Mouse (Mus musculus): ENCODE measurements around the gene Cbx8. TPM values are rescaled to one million over a fixed set of nuclear protein-coding genes. Genes with fewer than 3 reads are reported as not detected.

Gene Cbx8
- total RNA-seq, 2 experiments from 2014 or later = 4.4 to 7.6 TPM

DNA sequence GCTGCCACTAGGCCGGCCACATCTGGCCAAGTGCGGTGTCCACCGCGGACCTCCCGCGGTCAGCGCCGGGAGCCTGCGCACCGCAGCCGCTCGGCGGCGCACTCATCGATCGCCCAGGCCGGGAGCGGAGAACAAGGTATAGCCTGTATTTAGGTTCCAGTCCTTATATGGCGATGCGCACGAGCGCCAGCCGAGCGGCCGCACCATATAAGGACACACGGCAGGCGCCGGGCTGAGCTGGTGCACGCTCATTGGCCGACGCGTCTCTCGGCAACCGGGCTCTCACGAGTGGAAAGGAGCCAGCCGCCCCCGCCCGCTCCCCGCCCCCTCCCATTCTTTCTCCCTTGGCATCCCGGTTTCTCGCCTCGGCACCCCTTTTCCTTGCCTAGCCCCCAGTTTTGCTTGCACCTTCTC lies 12.5 kb upstream of the Cbx8 start:
- intact Hi-C loops (cut with DNase I) = loop anchor here (5.0 kb wide), 1 partner anchor 139 kb away; no protein-coding TSS in a partner anchor
- peak; percentile 65 for DNase-seq (ENCODE audit: low spot score)

DNA sequence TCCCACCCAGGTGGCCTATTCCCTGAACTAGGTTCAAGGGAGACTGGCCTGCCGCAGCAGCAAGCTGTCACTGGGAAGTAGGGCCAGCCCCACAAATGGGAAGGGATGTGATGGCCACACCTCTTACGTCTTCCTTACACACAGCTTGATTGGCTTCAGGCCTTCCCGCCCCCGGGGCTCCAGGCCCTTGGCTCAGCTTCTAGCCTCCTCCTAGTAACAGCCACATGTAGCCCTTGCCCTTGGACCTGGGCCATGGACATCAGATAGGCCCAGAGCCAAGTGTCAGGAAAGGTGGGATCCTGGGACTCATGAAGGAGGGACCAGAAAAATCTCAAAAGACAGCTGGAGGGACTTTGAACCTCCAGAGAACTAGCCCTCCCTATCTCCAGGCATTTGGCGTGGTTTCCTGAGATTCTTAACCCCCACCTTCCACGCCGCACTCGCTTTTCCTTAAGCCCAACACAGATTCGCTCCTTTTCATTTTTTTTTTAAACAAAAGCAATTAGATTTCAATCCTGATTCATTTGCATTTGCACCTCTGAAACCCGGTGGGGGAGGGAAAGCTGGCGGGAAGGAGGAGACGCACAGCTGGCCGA lies 12.0 kb upstream of the Cbx8 start:
- intact Hi-C loops (cut with DNase I) = loop anchor here (5.0 kb wide), 1 partner anchor 140 kb away; no protein-coding TSS in a partner anchor
- no peak for DNase-seq (ENCODE audit: low spot score)

DNA sequence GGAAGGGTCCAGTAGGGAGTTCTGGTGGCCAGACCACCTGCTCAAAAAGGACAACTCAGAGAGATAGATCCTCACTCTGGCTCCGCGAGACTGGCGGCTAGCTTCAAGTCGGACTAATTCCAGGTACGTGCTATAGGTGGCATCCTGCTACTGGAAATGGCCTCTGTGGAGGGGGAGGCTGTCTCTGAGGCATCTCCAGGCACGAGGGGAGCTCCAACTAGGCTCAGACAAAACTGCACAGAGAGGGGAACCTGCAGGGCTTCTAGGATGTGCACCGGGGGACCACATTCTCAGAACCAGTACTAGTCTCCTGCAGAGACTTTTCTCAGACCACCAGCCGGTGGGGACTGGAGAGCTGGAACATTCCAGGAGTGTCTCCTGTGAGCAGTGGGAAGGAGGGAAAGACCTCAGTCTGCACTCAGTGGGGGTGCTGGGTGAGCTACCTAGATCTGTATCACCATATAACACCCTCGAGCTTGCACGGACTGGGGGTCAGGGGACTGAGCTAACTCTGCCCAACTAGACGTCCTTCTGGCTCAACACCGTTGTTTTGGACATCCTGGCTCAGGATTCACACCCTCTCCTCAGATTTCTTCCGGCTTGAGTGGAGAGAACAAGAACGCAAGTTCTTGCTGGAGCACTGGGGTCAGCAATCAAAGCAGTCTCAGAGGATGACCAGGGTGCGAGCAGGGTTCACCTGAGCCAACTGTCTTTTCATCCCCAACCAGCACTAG lies 11.3 kb upstream of the Cbx8 start:
- intact Hi-C loops (cut with DNase I) = loop anchor here (5.0 kb wide), 1 partner anchor 140 kb away; no protein-coding TSS in a partner anchor
- DNase-seq (ENCODE audit: low spot score) = no peak

DNA sequence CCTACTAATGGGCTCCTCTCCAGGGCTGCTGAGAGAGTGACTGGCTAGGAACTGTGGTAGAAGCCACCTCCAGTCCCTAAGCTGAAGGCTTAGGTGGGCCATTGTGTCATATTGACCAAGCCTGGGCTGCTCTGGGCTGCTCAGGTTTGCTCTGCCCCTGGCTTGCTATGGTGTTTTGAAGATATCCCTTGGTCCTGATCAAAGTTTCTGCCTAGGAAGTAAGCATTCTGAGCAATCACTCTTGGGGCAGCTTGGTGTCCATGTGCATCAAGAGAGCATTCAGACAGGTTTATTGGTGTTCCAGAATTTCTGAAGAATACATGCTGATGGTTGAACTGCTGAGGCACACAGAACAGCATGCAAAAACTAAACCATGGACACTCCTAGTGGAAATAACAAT lies 10.7 kb upstream of the Cbx8 start:
- intact Hi-C loops (cut with DNase I) = loop anchor here (5.0 kb wide), 1 partner anchor 141 kb away; no protein-coding TSS in a partner anchor
- DNase-seq (ENCODE audit: low spot score) = no peak

DNA sequence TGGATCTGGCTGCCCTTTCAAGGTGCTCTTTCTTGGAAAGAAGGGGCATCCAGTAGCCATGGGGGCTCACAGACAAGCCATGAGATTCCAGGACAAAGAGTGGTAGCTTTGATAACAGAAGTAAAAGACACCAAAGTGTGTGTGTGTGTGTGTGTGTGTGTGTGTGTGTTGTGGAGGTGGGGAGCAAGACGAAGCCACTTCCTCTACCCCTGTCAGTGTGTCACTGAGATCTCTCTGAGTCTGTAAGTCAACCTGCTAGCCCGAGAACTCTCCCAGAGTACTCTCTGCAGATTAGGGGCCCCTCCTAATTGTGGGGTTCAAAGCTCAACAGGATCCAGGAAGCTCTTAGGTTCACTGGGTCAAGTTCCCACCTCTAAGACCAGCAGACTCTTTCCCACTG lies 9.6 kb upstream of the Cbx8 start:
- no peak for DNase-seq (ENCODE audit: low spot score)
- intact Hi-C loops (cut with DNase I) = loop anchor here (5.0 kb wide), 1 partner anchor 142 kb away; no protein-coding TSS in a partner anchor

DNA sequence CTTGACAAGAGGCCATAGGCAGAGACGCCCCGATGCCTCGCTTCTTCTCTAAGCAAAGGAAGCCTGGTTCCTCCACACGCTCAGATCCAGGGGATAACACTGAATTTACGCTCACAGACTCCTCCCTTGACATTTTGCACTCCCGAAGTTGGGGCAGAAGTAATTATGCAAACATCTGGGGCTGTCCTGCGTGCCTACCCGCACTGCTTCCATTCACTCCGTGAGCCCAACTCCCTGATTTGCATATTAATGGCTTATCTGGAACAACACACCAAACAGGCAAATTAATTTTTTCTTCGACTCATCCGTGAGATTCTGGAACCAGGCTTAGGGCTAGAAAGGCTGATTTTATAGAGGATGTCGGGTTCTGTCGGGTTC lies 7.4 kb upstream of the Cbx8 start:
- no peak for DNase-seq (ENCODE audit: low spot score)
- intact Hi-C loops (cut with DNase I) = no loop called here

DNA sequence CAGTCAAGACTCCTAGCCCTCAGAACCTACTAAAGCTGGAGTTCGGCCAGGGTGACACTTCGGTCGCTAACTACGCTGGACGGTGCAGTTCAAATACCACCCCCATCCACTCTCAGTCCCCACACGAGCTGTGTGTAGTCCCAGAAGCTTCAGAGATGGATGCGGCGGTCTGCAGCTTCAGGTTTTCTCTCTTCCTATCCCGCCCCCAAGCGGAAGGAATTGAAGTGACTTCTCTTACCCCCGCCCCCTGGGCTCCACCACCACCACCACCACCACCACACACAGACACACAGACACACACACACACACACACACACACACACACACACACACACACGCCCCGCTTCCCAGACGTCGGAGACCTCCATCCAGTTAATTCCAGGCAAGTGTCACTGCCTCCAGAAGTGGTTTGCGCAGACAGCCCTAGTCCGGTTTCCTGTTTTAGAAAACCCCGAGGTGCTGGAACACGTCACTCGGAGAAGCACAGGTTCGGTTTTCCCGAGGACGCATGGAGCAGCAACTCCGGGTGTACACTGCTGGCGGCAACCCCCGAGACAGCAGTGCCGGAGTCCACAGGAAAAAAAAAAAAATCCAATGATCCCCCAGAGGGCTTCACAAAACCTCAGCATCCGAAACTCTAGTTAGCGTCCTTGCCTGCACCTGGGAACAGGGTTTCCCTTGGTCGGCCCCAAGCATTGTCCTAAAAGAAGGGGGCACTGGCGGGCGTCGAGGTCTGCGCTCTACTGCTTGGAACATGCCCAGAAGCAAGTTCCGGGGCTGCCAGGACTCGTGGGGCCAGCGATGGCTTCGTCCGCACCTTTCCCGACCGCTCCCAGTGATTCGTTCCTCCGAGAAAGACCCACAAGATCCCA lies 6.7 kb upstream of the Cbx8 start:
- DNase-seq (ENCODE audit: low spot score) = no peak

DNA sequence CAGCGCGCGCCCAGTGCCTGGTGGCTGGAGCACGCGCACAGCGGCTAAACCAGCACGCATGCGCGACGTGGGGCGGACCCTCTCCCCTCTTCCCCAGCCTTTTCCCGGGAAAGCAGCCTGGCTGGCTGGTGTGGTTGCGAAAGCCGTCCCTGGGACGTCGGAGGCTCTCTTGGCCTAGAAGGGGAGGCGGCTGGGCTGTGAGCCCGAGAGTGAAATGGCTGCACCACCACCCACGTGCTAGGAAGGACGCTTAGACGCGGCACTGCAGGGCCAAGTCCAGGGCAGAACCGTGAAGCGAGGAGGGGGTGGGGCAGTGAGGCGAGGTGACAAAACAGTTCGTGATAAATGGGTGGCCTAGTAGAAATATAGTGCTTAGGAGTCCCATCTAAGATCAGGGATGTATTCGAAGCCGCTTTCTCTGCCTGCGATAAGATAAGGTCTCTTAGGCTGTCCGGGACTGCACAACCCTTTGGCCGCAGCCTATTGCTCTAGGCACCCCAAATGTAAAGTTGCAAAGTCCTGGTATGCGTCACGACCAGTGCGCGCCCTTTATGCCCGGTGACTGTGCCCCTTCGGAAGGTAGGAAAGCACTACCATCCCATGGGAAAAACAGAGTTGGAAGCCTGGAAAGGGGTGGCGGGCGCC lies 6.0 kb upstream of the Cbx8 start:
- intact Hi-C loops (cut with DNase I) = no loop called here
- peak; percentile 75 for DNase-seq (ENCODE audit: low spot score)

More for the DNA sequence above, 6.7 kb upstream of the Cbx8 start:
- intact Hi-C loops (cut with DNase I) = no loop called here

DNA sequence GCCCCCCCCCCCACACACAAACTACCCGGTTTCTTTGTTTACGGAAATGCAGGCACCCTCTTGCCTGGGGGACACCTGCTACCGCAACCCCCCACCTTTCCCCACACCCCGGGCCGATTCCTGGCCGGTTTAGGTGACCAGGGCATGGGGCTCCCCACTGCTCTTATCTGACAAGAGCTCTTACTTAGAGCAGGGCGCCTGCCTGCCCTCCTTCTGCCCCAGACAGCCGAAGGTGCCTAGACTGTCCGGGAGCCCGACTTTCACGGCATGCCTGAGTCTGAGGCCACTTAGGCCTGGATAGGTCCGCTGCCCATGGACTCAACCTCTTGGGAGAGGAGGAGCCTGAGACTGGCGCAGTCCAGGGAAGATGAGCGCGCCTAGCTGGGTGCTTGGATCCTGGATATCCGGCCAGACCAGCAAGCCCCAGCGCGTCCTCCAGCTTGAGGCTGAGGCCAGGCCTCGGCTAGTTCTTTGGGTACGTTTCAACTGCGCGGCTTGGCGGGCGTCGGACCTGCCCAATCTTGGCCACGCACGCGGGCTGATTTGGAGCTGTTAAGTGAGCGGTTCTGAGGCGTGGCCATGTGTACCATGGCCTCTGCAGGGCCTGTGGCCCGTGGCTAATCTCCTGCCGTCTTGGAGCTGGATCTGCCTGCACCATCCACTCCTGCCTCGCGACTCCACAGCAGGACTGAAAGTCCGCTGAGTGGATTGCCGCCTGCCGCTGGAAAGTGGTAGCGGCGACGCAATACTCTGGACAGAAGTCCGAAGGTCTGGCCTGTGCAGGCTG lies 4.0 kb upstream of the Cbx8 start:
- no peak for DNase-seq (ENCODE audit: low spot score)
- intact Hi-C loops (cut with DNase I) = no loop called here

DNA sequence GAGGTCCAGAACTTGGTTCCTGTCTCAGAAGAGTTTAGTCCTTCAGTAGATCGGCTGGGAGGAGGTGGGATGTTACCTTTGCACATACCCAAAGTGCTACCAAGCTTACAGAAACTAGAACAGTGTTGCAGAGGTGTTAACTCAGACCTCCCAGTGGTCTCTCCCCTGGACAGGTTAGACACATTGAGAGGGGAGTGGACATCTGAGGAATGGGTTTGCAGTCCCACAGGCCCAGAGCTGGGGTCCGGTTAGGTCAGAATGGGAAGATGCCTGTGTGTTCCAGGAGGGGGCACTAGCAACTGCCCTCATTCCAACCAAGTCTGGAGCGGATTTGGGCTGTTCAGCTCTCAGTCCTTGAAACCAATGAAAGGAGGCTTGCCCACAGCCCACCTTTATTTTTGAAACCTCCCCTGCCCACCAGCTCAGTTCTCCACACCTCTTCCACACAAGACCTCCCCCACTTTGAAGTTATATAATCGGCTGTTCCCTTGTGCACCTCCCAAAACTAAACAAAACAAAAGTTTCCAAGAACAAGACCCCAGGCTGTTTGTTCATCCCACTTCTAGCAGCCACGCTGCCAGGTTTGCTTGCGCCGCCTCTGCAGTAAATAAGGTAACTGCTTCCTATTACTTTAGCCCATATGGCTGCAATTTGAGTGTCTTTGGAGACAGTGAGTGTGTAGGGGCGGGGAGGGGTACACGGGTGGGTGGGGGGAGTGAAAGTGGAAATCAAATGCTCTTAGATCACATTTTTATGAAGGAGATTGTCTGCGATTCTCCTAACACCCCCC lies 3.2 kb upstream of the Cbx8 start:
- intact Hi-C loops (cut with DNase I) = loop anchor here (2.0 kb wide), 1 partner anchor 13 kb away; no protein-coding TSS in a partner anchor
- DNase-seq (ENCODE audit: low spot score) = no peak

DNA sequence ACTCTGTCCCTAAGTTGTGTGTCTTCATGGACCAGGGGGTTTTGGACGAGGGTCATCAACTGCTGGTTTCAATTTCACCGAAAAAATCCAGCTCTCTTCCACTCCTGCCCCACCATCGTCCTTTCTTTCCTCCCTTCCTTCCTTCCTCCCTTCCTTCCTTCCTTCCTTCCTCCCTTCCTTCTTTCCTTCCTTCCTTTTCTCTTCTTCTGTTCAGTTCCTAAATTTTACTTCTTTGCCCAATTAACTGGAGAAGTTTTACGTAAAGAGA lies 2.4 kb upstream of the Cbx8 start:
- intact Hi-C loops (cut with DNase I) = loop anchor here (2.0 kb wide), 1 partner anchor 14 kb away; no protein-coding TSS in a partner anchor
- DNase-seq (ENCODE audit: low spot score) = no peak

DNA sequence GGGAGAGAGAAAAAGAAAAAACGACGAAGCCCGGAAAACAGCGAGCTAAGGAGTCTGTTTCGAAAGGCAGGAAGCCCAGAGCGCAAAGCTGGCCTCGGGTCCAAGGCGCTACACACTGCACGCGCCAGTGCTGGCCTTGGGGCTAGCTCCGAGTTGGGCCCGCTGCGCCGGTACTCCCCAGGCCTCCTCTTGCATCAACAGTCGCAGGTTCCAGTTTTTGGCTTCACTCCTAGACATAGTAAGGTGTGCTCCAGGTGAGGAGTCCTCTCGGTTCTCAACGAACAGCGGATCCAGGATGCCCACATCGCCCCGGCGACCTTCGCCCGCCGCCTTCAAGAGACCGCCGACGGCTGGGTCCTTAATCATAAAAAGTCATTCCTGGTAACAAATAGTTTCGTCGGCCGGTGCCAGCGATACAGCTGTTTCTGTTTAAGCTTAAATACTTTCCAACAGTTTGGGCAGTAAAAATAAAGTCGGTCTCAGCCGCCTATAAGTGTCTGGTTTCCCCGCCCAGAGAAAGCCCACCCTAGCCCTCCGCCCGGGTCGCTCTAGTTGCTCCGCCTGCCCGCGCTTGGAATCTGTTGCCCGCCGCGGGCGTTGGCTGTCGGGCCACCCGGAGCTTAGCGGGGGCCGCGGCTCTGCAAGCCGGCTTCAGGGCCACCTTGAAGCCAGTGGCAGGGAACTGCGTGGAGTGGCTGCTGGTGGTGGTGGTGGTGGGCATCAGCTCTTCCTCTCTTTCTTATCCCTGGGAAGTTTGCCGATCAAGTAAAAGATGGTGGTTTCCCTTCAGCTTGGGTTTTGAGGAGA lies 1.9 kb upstream of the Cbx8 start:
- DNase-seq (ENCODE audit: low spot score) = no peak
- intact Hi-C loops (cut with DNase I) = loop anchor here (2.0 kb wide), 1 partner anchor 14 kb away; no protein-coding TSS in a partner anchor

DNA sequence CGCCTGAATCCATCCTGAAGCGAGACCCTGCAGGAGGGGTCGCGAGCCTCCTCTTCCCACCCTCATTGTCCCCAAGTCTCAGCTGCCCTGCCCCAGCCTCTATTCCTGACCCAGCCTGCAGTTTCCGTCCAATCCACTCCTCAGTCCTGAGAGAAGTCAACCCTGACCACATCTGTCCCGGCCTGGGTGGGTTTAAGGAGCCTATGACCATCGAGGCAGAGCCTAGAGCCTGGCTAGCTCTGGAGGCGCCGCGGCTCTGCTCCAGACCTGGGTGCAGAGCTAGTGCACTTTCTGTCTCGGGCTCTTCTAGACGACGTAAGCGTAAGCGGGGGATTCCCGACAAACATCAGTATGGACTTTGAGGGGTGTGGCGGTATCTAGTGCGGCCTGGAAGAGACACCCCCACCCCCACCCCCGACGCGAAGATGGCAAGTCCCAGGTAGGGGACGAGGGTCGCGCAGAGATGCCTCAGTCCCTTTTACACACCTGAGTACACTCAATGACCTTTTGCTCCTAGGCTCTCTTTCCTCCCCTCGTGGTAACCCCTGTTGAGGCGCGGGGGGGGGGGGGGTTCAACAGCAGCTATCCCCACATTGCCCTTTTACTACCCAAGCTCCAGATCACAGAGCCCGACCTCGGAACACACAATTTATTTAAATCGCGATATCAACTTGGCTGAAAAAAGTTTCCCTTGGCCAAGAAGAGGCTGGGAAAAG lies 1.1 kb upstream of the Cbx8 start:
- intact Hi-C loops (cut with DNase I) = loop anchor here (2.0 kb wide), 1 partner anchor 15 kb away; no protein-coding TSS in a partner anchor
- DNase-seq (ENCODE audit: low spot score) = no peak

DNA sequence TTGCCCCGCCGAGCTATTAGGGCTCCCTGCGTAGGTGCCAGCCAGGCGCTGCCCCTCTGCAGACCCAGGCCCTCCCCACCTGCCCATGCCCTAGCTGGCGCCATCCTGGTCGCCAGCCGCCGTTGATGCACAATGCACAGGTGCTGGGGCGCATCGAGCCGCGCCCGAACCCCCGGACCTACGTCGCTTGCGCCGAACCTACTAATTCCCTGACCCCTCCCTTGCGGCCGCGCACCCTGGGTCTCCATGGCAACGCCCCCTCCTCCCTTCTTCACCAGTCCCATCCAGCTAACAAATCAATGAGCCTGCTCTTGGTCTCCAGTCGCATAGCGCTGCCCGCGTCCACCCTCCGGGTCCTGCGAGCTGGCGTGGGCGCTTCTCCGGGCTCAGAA lies 552 bp upstream of the Cbx8 start:
- DNase-seq (ENCODE audit: low spot score) = no peak
- intact Hi-C loops (cut with DNase I) = no loop called here

DNA sequence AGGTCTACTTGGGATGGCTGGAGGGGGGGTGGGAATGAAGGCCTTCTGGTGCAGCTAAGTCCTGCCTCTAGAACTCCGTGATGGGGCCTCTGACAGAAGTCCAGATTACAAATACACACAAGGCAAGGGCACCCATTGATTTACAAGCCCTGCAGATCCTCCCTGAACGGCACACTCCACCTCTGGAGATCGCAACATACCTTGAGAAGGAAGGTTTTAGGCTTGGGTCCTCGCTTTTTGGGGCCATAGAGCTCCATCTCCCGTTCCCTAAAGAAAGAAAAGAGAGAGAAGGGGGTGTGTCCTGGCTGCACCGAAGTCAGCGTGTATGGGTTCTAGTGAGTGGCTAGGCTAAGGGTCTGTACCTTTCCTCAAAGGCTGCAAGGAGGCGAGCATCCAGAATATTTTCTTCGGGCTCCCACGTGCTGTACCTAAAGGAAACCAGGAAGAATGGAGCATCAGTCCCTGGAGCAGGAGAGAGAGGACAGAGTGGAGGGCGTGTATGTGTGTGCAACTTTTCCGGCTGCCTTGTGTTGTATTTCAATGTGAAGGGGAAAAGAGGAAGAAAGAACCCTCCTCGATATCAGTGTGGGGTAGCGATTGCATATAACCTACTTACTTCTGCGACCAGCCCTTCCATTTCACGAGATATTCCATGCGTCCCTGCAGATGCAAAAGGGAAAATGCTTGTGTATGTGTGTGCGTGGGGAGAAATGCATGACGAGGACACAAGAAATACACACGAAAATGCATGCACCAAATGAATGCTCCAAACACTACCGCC lies 847 bp downstream of the Cbx8 start:
- intact Hi-C loops (cut with DNase I) = no loop called here
- no peak for DNase-seq (ENCODE audit: low spot score)

DNA sequence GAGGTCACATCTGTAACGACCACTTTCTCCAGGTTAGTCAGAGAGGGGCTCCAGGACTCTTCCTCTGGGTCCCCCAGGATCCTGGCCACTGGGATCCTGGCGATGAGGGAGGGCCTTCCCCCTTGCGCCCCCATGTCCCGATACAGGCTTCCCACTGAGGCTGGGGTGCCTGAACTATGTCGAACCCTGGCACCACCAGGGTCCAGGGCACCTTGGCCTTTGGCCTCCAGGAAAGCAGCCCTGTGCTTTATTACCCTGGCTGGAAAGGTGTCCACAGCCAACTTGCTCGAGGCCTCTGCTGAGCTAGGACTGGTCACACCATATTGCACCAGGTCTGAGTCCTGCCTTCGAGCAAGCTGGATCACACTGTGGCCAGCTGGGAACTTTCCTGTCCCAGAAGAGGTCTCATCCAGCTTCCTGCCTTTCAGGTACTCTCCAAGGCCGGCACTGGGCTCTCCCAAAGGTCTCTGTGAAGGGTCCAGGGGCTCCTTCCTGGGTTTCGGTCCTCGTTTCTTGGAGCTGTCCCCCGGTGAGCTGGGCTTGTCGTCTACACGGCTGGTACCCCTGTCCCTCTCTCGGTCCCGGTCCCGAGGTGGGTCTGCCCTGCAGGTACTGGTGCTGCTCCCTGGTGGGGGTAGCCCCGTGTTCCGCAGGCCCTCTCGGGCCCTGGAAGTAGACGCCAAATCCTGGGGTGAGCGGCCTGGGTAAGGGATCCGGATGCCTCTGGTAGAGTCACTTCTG lies 1.9 kb downstream of the Cbx8 start:
- no peak for DNase-seq (ENCODE audit: low spot score)
- intact Hi-C loops (cut with DNase I) = no loop called here
